9 mouse cellular contexts compared by ENCODE assay signal in genomic region chr7:43928521-43928920, GRCm38 (mm10). TPM values are rescaled to one million over a fixed set of nuclear protein-coding genes. Genes with fewer than 3 reads are reported as not detected.
DNase-seq lines count a peak whose midpoint lies in the region; ATAC-seq and TF ChIP-seq lines count a peak whose summit lies in the region.
"Had no signal": no experiment of that assay in that cellular context is flagged by ENCODE, and none has a peak within 500 bp of the region (broad histone marks: within the 10 kb centered on the region; RNA-seq: fewer than 3 reads in every experiment).

No protein-coding gene starts in this region.

- no peak overlapping the region for H3K4me2 ChIP-seq in midbrain, embryonic 13.5 days (replicated peaks)
- no peak overlapping the region for H3K4me2 ChIP-seq in midbrain, embryonic 11.5 days
- no peak overlapping the region for H3K4me2 ChIP-seq in midbrain, embryonic 16.5 days (ENCODE audit: low read length)
- H3K4me2 ChIP-seq: heart, embryonic 15.5 days had no signal

- no peak for ATAC-seq in cerebellum, adult (ENCODE audit: insufficient number of reproducible peaks, low FRiP score, low TSS enrichment)
- ATAC-seq in midbrain, embryonic 13.5 days: 0 out of 2 replicates have a peak, but pooled peaks have one; percentile 20
- no peak for ATAC-seq in midbrain, embryonic 11.5 days (ENCODE audit: low FRiP score)
- ATAC-seq in midbrain, embryonic 16.5 days: peak; percentile 21; the same call in 1 of the 2 replicates
- ATAC-seq in activated CD4-positive, CD25-positive, alpha-beta regulatory T cell, adult 4 months: no peak

- H3K9ac ChIP-seq in midbrain, embryonic 13.5 days (replicated peaks): no peak overlapping the region
- no peak overlapping the region for H3K9ac ChIP-seq in midbrain, embryonic 11.5 days (ENCODE audit: low read length)
- H3K9ac ChIP-seq in midbrain, embryonic 16.5 days (ENCODE audit: low read depth, low read length): no peak overlapping the region
- H3K9ac ChIP-seq: heart, embryonic 15.5 days had no signal

- no peaks in the 10 kb centered on the region for H3K4me1 ChIP-seq in cerebellum, adult 2 months (ENCODE audit: control insufficient read depth, insufficient read depth, low read length)
- H3K4me1 ChIP-seq in midbrain, embryonic 13.5 days (replicated peaks): no peaks in the 10 kb centered on the region
- no peaks in the 10 kb centered on the region for H3K4me1 ChIP-seq in midbrain, embryonic 11.5 days (ENCODE audit: control insufficient read depth, insufficient read depth, low read length)
- no peaks in the 10 kb centered on the region for H3K4me1 ChIP-seq in midbrain, embryonic 16.5 days (ENCODE audit: control insufficient read depth, insufficient read depth, low read length)
- H3K4me1 ChIP-seq: heart, embryonic 15.5 days had no signal

- H3K9me3 ChIP-seq in midbrain, embryonic 13.5 days: no peaks in the 10 kb centered on the region
- H3K9me3 ChIP-seq in midbrain, embryonic 11.5 days (ENCODE audit: control insufficient read depth, low read length): no peaks in the 10 kb centered on the region
- no peaks in the 10 kb centered on the region for H3K9me3 ChIP-seq in midbrain, embryonic 16.5 days (replicated peaks; ENCODE audit: control insufficient read depth, low read length, poor library complexity, severe bottlenecking)
- H3K9me3 ChIP-seq: heart, embryonic 15.5 days had no signal

- no peaks in the 10 kb centered on the region for H3K27me3 ChIP-seq in cerebellum, adult 2 months (ENCODE audit: control insufficient read depth, insufficient read depth, low read length)
- no peaks in the 10 kb centered on the region for H3K27me3 ChIP-seq in midbrain, embryonic 13.5 days
- H3K27me3 ChIP-seq in midbrain, embryonic 11.5 days (ENCODE audit: control insufficient read depth, insufficient read depth, low read length): no peaks in the 10 kb centered on the region
- no peaks in the 10 kb centered on the region for H3K27me3 ChIP-seq in midbrain, embryonic 16.5 days (ENCODE audit: control insufficient read depth, insufficient read depth, low read depth, low read length)
- H3K27me3 ChIP-seq: heart, embryonic 15.5 days had no signal

- TF ChIP-seq POLR2A in cerebellum, adult 2 months (IDR thresholded peaks at IDR 0.05; ENCODE audit: borderline replicate concordance, insufficient read depth, low read length): no peak

- no peak overlapping the region for H3K4me3 ChIP-seq in cerebellum, adult 2 months (replicated peaks; ENCODE audit: insufficient read depth, low read depth, low read length)
- no peak overlapping the region for H3K4me3 ChIP-seq in midbrain, embryonic 13.5 days (replicated peaks)
- no peak overlapping the region for H3K4me3 ChIP-seq in midbrain, embryonic 11.5 days (ENCODE audit: low read depth, low read length)
- H3K4me3 ChIP-seq in midbrain, embryonic 16.5 days (ENCODE audit: low read depth, low read length): no peak overlapping the region
- H3K4me3 ChIP-seq: heart, embryonic 15.5 days had no signal

- 47% methylated on average over 4 of the region's 4 CpGs for WGBS in cerebellum, adult 2 months
- 49% methylated on average over 4 of the region's 4 CpGs for WGBS in midbrain, embryonic 13.5 days
- WGBS in midbrain, embryonic 11.5 days: 40% methylated on average over 4 of the region's 4 CpGs
- WGBS in midbrain, embryonic 16.5 days: 53% methylated on average over 4 of the region's 4 CpGs

- TF ChIP-seq CTCF in cerebellum, adult 2 months (IDR thresholded peaks at IDR 0.05; ENCODE audit: borderline replicate concordance, insufficient read depth, low read depth, low read length): peak; percentile 25; the same call in 1 of the 2 replicates

- DNase-seq in cerebellum, adult 2 months: no peak
- DNase-seq in midbrain, embryonic 11.5 days (ENCODE audit: low spot score, missing footprints): no peak
- peak; percentile 20 for DNase-seq in forelimb bud, embryonic 11.5 days (ENCODE audit: low read depth, low spot score)
- no peak for DNase-seq in urinary bladder, adult 18-20 months (ENCODE audit: low spot score in 2 of 2)

- no peak overlapping the region for H3K27ac ChIP-seq in cerebellum, adult 2 months (ENCODE audit: insufficient read depth, low read length)
- H3K27ac ChIP-seq in midbrain, embryonic 13.5 days: no peak overlapping the region
- H3K27ac ChIP-seq in midbrain, embryonic 11.5 days (ENCODE audit: low read depth, low read length): no peak overlapping the region
- H3K27ac ChIP-seq in midbrain, embryonic 16.5 days (ENCODE audit: low read length): no peak overlapping the region
- H3K27ac ChIP-seq: heart, embryonic 15.5 days had no signal

- no peaks in the 10 kb centered on the region for H3K36me3 ChIP-seq in midbrain, embryonic 13.5 days
- no peaks in the 10 kb centered on the region for H3K36me3 ChIP-seq in midbrain, embryonic 11.5 days (ENCODE audit: control insufficient read depth, insufficient read depth, low read length)
- no peaks in the 10 kb centered on the region for H3K36me3 ChIP-seq in midbrain, embryonic 16.5 days (ENCODE audit: control insufficient read depth, insufficient read depth, low read length)
- H3K36me3 ChIP-seq: heart, embryonic 15.5 days had no signal

RNA-seq across cellular contexts. Expression of gene Klk15, which starts 5.0 kb away (rescaled TPM):
- polyA plus RNA-seq in cerebellum, adult 2 months (2012; rRNA removed): not detected in 2 replicates
- not detected in 2 replicates for polyA plus RNA-seq in midbrain, embryonic 13.5 days (2015; fragmentation: Nextera tagmentation; extraction: Ambion mirVana)
- polyA plus RNA-seq in midbrain, embryonic 11.5 days (2014; fragmentation: Nextera tagmentation; extraction: Ambion mirVana): not detected in 2 replicates
- not detected in 2 replicates for polyA plus RNA-seq in midbrain, embryonic 16.5 days (2015; fragmentation: Nextera tagmentation; extraction: Ambion mirVana)
- polyA plus RNA-seq in activated CD4-positive, CD25-positive, alpha-beta regulatory T cell, adult 4 months (2017; shearing (Covaris generic)): not detected
- polyA plus RNA-seq: heart, embryonic 15.5 days had no signal

RNA-seq across cellular contexts. Expression of gene Klk1b8, which starts 21.9 kb away (rescaled TPM):
- not detected in 2 replicates for polyA plus RNA-seq in cerebellum, adult 2 months (2012; rRNA removed)
- not detected in 2 replicates for polyA plus RNA-seq in midbrain, embryonic 13.5 days (2015; fragmentation: Nextera tagmentation; extraction: Ambion mirVana)
- polyA plus RNA-seq in midbrain, embryonic 11.5 days (2014; fragmentation: Nextera tagmentation; extraction: Ambion mirVana): not detected in 2 replicates
- not detected in 2 replicates for polyA plus RNA-seq in midbrain, embryonic 16.5 days (2015; fragmentation: Nextera tagmentation; extraction: Ambion mirVana)
- not detected for polyA plus RNA-seq in activated CD4-positive, CD25-positive, alpha-beta regulatory T cell, adult 4 months (2017; shearing (Covaris generic))
- polyA plus RNA-seq: heart, embryonic 15.5 days had no signal

RNA-seq across cellular contexts. Expression of gene Klk1b1, which starts 38.0 kb away (rescaled TPM):
- not detected in 2 replicates for polyA plus RNA-seq in cerebellum, adult 2 months (2012; rRNA removed)
- polyA plus RNA-seq in midbrain, embryonic 13.5 days (2015; fragmentation: Nextera tagmentation; extraction: Ambion mirVana): not detected in 2 replicates
- polyA plus RNA-seq in midbrain, embryonic 11.5 days (2014; fragmentation: Nextera tagmentation; extraction: Ambion mirVana): not detected in 2 replicates
- not detected in 2 replicates for polyA plus RNA-seq in midbrain, embryonic 16.5 days (2015; fragmentation: Nextera tagmentation; extraction: Ambion mirVana)
- polyA plus RNA-seq in activated CD4-positive, CD25-positive, alpha-beta regulatory T cell, adult 4 months (2017; shearing (Covaris generic)): not detected
- polyA plus RNA-seq: heart, embryonic 15.5 days had no signal

RNA-seq across cellular contexts. Expression of gene Klk1b9, which starts 47.3 kb away (rescaled TPM):
- polyA plus RNA-seq in cerebellum, adult 2 months (2012; rRNA removed): 0.13 and 0.25 TPM in 2 replicates
- not detected in 2 replicates for polyA plus RNA-seq in midbrain, embryonic 13.5 days (2015; fragmentation: Nextera tagmentation; extraction: Ambion mirVana)
- not detected in 2 replicates for polyA plus RNA-seq in midbrain, embryonic 11.5 days (2014; fragmentation: Nextera tagmentation; extraction: Ambion mirVana)
- not detected in 2 replicates for polyA plus RNA-seq in midbrain, embryonic 16.5 days (2015; fragmentation: Nextera tagmentation; extraction: Ambion mirVana)
- polyA plus RNA-seq in activated CD4-positive, CD25-positive, alpha-beta regulatory T cell, adult 4 months (2017; shearing (Covaris generic)): not detected
- polyA plus RNA-seq: heart, embryonic 15.5 days had no signal

RNA-seq across cellular contexts. Expression of gene Klk4, which starts 47.6 kb away (rescaled TPM):
- polyA plus RNA-seq in cerebellum, adult 2 months (2012; rRNA removed): not detected in 2 replicates
- not detected in 2 replicates for polyA plus RNA-seq in midbrain, embryonic 13.5 days (2015; fragmentation: Nextera tagmentation; extraction: Ambion mirVana)
- polyA plus RNA-seq in midbrain, embryonic 11.5 days (2014; fragmentation: Nextera tagmentation; extraction: Ambion mirVana): not detected in 2 replicates
- polyA plus RNA-seq in midbrain, embryonic 16.5 days (2015; fragmentation: Nextera tagmentation; extraction: Ambion mirVana): 0.39 TPM in 1 of 2 replicates, not detected in the other
- not detected for polyA plus RNA-seq in activated CD4-positive, CD25-positive, alpha-beta regulatory T cell, adult 4 months (2017; shearing (Covaris generic))
- polyA plus RNA-seq: heart, embryonic 15.5 days had no signal

Comparison
In these comparisons a context has a peak if more than half of its experiments do, and no peak if none do; other contexts are left out.
1. ATAC-seq: peak in midbrain, embryonic 13.5 days (single experiment) and midbrain, embryonic 16.5 days (single experiment); none in cerebellum, adult (single experiment), midbrain, embryonic 11.5 days (single experiment) and activated CD4-positive, CD25-positive, alpha-beta regulatory T cell, adult 4 months (single experiment).